Mouse (Mus musculus): ENCODE results near the gene Reg3d.
"Not testable (repeated sequence)": the region's sequence is repeated elsewhere in the genome, so short reads cannot be mapped to it uniquely, and the experiment has no call there.

Gene Reg3d

GRCm38 (mm10) chr6:78378765-78379164 lies at the start of gene Reg3d:
Gene Reg3d, minus strand, starts transcription at chr6:78378865.
- POLR2A ChIA-PET: no interaction called here
- CTCF ChIA-PET: no interaction called here

GRCm38 (mm10) chr6:78425497-78425896 lies 46.8 kb upstream of the Reg3d start:
- POLR2A ChIA-PET: no interaction called here
- CTCF ChIA-PET: no interaction called here

- POLR2A ChIA-PET, CTCF ChIA-PET: not testable (repeated sequence)
Measured at GRCm38 (mm10) chr6:78422411-78422810, 43.7 kb upstream of the Reg3d start, which contains the start of gene Reg1. Gene Reg1, plus strand, starts transcription at chr6:78422711.

- CTCF ChIA-PET, POLR2A ChIA-PET: not testable (repeated sequence)
Measured at GRCm38 (mm10) chr6:78395323-78395722, 16.7 kb upstream of the Reg3d start, which contains the start of gene Reg2. Gene Reg2, plus strand, starts transcription at chr6:78395623.

- CTCF ChIA-PET: no interaction called here
- POLR2A ChIA-PET: no interaction called here
Measured at GRCm38 (mm10) chr6:78385609-78386008, 6.9 kb upstream of the Reg3d start.

GRCm38 (mm10) chr6:78380409-78380808 lies 1.7 kb upstream of the Reg3d start, which contains the start of gene Reg3a:
Gene Reg3a, plus strand, starts transcription at chr6:78380709.
- CTCF ChIA-PET: no interaction called here
- POLR2A ChIA-PET: no interaction called here

GRCm38 (mm10) chr6:78370357-78370756 lies 8.3 kb downstream of the Reg3d start, which contains the start of gene Reg3b:
Gene Reg3b, plus strand, starts transcription at chr6:78370657.
- ChIA-PET POLR2A (no interaction called here), CTCF (no interaction called here)

GRCm38 (mm10) chr6:78361971-78362563 lies 16.6 kb downstream of the Reg3d start:
- POLR2A ChIA-PET: no interaction called here
- CTCF ChIA-PET: no interaction called here

- POLR2A ChIA-PET: no interaction called here
- CTCF ChIA-PET: no interaction called here
Measured at GRCm38 (mm10) chr6:78341689-78342088, 37.0 kb downstream of the Reg3d start.

GRCm38 (mm10) chr6:78340296-78340695 lies 38.4 kb downstream of the Reg3d start:
- POLR2A ChIA-PET: no interaction called here
- CTCF ChIA-PET: no interaction called here

- ChIA-PET POLR2A (no interaction called here), CTCF (interaction anchor here in 3 of 4 experiments (0.9 to 2.3 kb wide), 4 partner anchors 181 to 184 kb away, joined by 3 to 7 read pairs (median 6); no protein-coding TSS in a partner anchor)
Measured at GRCm38 (mm10) chr6:78331919-78332569, 46.6 kb downstream of the Reg3d start.

GRCm38 (mm10) chr6:78329166-78329565 lies 49.5 kb downstream of the Reg3d start:
- CTCF ChIA-PET: no interaction called here
- POLR2A ChIA-PET: no interaction called here

GRCm38 (mm10) chr6:78327798-78328197 lies 50.9 kb downstream of the Reg3d start:
- ChIA-PET POLR2A (no interaction called here), CTCF (interaction anchor here in 1 of 4 experiments (0.6 kb wide), 1 partner anchor 1925 kb away, joined by 3 read pairs; no protein-coding TSS in a partner anchor)

All from embryonic stem cell, embryonic (primary cell).